Mouse (Mus musculus) c-Kit-positive CD71-positive TER-119-positive erythroid progenitor cells, embryonic 14.5 days (primary cell): ENCODE measurements around the gene Grid2.
"Not testable (repeated sequence)": the region's sequence is repeated elsewhere in the genome, so short reads cannot be mapped to it uniquely, and the experiment has no call there.

Source experiments
- DNase-seq: peaks from one replicate; pipeline ENCODE4 v3.0.0-alpha.2; 2013; ENCODE audit warnings: low spot score

The Grid2 gene

DNA sequence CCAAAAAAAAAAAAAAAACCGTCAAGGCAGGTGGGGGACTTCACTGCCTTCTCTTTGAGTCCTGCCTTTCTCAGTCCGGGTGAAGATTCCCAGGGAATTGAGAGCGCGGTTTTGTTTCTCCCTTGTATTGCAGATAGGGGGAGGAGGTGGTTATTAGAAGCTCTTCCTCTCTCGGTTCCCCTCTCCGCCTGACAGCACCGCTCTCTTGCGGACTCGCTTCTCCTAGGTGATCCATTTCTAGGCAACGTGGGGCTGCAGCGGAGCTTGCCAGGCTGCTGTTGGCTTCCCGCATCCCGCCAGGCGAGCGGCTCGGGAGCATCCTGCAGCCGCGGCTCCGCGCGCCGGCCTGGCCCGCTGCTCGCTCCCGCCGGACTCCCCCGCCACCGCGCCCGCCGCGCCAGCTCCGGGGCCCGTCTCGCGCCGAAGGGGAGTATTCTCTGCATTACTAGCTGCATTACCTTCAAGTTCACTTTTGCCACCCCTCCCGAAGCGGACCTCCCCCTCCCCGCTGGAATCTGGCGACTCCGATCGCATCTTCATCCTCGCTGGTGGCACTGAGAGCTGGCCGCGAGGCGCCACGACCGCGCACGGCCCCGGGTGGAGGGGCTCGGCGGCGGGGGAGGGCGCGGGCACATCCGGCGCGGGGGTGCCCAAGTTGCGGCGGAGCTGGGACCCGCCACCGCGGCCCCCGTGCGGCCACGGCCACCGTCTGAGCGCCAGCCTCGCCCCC, at the start of gene Grid2:
Gene Grid2 (plus strand): TSS at position 51 of the 730 bp plus-strand sequence.
- DNase-seq = no peak

DNA sequence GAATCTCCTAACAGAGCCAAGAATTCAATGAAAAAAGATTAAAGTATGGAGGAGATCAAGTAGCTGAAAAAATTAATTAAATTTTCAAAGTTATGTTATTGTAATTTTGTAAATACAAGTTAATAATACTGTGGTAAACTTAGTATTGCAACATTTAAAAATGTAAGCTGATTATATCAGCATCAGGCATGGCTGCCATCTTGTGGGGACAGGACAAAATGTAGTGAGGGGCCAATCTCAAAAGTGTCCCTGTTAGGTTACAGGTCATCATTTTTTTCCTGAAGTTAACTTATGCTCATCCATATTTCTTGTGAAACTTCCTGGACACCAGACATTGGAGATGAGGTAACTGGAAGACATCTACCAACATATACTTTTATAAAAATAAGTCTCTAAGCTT, 4.9 kb upstream of the Grid2 start:
- no peak for DNase-seq

DNA sequence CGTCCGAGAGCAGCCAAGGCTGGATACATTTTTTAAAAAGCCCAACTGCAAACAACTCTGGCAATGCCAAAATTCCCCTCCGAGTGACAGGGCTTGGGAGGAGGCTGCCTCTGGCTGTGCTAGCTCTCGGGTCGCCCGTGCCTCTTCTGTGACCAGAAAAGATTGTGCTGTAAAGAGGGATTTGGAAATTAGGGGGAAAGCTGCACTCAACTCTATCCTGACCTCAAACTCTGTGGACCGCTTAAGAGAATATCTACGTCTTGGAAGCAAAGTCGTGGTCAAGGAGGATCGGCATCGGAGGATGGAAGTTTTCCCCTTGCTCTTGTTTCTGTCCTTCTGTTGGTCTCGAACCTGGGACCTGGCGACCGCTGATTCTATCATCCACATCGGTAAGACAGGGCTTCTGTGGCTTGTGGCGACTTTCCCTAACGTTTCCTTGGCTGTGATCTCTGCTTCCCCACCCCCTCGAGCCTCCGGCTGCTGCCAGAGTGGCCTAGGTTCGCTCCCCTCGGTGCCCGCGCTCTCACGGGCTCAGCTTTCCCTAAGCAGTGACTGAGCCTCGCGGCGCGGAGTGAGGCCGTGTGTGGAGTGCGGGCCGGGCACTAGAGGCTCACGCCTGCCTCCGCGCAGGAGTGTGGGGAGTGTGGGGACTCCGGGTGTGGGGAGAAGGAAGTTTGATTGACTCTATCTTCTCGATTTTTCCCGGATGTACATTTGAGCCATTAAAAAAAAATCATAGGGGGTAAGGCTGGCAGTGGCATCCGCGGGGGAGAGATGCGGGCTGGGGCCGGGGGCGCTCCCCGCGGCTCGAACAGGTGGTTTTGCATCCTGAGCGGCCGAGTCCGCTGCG, 1.1 kb downstream of the Grid2 start:
- no peak for DNase-seq

DNA sequence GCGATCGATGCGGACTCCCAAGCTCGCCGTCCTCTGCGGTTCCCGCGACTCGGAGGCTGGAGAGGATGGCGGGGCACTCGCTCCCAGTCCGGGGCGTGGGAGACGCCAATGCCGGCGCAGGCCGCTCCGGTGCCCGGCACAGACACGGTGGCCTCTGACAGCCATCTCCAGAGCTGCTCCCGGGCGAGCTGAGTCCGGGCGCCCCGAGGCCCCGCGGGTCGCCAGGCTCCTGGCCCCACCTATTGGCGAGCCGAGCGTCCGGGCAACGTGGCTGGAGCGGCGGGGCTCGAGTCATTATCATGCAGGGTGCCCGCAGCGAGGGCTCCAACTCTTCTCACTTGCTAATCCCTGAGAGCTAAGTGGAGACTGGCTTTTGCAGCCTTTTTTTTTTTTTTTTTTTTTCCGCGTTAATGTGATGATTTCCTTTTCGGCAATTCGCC, 1.8 kb downstream of the Grid2 start:
- no peak for DNase-seq

DNA sequence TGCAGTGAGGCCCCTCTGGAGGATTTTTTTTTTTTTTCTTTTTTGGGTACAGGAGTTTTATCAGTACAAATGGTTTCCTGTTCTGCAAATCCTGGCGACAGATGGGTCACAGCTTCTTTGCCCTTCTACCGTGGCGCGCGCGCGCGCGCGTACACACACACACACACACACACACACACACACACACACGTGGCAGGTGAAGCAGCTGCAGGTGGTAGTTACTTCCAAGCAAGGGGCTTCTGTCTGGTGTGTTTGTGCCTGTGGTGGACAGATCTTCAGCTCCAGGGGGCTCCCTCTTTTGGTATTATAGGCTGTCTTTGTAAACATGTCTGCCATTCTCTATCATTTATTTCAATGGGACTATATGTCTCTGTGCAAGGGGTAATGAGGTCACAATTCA, 2.2 kb downstream of the Grid2 start:
- DNase-seq = no peak

DNA sequence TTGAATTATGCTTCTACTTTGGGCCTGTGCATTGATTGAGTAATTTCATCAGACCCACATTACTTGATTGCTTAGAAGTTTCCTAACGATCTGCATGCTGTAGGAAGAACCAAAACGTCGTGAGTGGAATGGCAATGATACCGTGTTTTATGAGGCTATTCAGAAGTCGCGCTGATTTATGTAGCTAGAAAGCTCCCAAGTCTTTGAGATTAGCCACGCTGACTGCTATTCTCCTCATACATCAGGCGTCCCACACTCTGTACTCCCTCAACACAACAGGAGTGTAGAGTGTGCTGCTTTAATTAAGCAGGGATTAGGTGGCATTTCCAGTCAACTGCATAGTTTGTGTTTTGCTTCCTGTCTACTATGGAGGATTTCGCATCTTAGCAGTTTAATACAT, 4.1 kb downstream of the Grid2 start:
- no peak for DNase-seq

DNA sequence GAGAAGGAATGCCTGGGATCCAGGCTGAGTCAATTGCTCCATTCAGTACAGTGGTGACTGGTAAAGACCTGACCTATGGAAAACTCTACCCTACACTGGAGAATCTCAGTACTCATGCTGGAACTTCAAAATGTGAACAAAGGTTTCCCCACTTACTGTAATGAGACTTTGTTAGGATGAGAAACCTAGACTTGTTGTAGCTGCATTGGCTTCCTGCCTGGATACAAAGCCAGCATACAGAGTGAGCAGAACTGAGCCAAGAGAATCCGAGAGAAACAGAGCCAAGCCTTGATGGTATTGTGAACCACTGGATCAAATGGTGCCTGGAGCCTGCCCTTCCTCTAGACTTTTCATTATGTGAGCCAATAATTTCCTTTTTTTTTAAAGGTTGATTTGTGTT, 28.7 kb downstream of the Grid2 start:
- no peak for DNase-seq

DNA sequence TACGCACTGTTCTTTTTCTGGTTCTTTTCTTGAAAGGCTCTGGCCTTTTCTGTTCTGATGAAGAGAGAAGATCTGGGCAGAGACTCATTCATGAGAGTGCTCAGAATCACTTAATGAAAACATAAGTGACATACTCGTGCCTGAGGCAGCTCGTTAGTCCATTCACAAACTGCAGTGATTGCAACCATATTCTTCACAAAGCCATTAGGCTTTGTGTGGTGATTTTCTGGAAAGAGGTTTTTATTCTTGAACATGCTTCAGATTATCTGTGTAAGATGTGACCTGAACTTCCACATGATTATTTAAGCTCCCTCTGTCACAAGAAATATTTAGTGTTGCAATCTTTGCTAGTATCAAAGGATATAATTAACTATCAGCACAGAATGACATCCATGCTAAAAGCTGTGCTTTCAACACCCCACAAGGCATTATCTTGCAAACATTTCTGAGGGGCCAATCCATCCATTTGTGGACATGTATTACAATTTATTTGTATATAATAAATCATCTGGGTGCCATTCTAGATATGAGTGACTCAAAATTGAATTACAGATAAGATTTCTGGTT, 86.8 kb downstream of the Grid2 start:
- DNase-seq = no peak

DNA sequence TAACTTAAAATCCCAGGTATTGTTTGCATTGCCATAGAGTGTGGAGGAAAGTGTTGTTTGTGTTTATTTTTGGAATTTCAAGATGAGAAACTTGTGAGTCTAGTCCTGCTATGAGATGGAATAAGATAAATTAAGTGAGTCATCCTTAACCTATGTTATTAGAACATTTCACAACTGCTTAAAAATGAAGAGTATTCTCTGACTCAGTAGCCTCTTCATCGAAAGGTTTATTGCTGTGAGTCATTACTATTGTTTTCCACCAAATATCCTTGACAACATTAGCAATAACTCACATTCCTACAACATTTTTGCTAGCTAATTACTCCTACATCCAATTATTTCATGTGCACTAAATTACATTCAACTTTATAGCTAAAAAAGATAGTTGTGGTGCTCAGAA, 91.3 kb downstream of the Grid2 start:
- DNase-seq = no peak

DNA sequence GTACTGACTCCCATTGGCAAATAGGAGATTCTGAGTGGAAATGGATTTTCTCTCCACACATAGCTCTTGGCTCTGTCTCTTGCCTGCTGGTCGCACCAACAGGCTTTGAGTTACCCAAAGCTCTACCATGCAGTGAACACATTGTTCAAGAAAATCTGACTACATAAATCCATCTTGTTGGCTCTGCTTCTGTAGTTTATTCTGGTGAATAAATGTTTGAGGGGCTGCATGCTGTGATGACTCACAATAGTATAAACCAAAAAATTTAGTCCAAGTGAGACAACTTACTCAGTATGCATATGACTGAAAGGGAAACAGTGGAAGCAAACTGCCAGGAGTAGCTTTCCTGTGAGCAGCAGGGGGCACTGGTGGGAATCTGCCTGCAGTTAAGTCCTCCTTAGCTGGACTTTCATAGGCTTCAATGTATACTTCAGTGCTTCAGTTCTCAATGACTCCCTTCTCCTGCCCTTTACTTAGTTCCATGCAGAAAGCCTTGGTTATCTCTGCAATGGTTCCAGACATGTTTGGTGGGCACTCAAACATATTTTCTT, 125.5 kb downstream of the Grid2 start:
- no peak for DNase-seq

DNA sequence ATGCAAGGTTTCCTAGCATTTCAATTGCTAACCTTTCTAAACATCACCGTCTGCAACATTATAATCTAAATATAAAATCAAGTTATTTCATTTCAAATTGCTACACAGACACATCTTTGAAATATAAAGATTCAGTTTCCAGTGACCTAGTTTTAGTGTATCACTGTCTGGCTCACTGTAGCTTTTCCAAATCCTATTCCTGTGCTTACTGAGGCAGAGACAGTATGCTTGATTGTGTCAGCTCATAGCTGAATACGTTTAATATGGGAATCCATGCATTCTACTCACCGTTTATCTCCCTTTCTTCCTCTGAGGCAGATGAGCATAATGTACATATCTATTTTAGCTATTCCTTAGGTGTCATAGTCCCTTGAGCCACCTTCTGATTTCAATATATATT, 146.0 kb downstream of the Grid2 start:
- DNase-seq = no peak

DNA sequence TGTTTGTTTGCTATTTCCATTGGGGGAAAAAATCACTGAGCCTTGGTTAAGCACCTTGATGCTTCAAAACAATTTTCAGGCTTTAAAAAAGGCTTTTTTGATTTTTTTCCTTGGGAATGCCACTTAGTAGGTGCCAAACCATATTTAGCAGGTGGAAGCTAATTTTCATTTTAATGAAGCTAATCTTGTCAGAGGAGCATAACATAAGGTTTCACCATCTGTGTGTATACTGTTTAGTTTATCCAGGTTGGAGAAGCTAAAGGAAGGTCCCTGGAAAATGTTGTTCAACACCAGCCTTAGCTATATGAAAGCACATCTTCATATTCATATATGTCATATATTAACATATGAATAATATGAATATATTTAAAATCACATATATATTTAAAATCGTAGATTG, 161.9 kb downstream of the Grid2 start:
- no peak for DNase-seq

DNA sequence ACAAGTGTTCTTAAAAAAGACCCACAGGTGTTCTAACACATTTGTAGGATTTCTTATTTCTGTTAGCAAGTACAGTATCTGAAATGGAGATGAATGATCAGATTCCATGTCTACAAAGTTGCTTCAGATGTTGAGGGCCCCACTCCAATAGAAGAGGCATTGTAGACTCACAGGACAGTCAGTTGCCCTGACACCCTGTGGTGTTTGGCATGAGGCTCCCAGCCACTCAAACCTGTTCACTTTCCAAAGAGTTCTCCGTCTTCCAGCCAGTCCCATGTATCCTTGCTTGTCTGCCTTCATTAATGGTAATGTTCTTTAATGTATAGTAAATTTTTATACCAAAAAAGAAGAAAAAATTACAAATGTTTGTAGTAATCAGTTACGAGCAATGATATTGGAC, 177.1 kb downstream of the Grid2 start:
- no peak for DNase-seq

DNA sequence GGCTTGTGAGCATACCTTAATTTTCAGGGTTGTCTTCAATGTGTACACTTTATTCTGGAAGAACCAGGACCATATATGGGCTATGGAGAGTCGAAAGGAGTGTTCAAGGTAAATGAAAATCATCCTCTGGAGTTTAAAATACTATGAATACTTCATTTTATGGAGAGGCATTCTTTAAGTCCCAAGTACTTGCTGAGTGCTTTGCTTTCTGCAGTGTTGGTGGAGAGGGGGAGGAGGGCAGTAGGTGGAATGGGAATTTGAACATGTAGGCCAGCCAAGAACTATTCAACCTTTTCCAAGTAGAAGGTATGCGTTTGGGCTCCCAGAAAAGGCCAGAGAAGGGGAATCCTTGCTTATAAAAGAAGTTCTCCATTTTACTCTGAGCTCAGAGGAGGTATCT, 192.5 kb downstream of the Grid2 start:
- DNase-seq = no peak

DNA sequence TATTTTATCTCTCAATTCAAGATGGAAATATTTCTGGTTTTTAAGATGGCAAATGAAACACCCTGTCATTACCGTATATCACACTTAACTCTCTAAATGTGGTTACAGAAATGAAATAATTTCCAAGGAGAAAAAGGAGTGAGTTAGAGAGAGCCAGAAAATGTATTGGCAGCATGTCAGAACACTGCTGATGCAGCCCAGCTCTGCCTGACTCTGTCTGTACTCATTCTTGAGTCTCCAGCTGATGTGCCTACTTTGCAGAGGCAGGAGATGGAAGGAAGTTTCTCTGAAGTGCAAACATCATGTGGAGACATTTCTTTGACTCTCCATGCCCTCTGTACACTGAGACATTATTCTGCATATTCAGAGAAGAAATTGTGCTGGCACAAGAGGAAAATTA, 226.5 kb downstream of the Grid2 start:
- DNase-seq = no peak

DNA sequence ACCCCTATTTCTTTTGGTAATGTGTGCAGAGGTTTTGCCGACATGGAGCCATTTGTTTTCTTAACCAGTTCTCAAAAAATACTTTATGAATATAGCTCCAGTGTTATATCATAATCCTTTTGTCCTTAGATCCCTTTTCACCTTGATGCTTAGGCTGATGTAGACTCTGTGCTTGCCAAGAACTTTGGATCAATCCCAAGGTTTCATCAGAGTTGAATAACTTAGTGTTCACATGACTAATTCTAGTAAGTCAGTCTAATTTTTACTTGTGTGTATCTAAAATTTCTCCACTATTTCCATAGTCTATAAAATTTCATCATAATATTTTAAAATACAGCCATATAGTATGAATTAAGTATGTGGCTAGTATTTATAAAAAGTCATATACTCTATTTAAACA, 259.3 kb downstream of the Grid2 start:
- DNase-seq = no peak

DNA sequence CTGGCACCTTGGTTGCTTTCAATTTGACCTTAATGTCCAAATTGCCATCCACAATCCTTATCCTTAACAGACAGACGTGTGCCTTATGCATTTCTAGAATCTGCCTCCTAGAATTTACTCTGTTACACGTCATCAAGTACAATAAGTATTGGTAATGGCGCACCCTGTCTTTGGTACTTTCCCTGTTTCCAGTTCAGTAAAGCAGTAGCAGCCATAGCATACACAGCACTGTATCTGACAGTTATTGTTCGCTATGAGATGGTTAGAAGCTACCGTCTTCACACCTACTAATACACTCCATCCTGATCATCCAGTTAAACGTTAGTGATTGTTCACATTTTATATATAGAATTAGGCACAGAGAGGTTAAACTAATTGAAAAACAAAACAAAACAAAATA, 260.3 kb downstream of the Grid2 start:
- DNase-seq = no peak

DNA sequence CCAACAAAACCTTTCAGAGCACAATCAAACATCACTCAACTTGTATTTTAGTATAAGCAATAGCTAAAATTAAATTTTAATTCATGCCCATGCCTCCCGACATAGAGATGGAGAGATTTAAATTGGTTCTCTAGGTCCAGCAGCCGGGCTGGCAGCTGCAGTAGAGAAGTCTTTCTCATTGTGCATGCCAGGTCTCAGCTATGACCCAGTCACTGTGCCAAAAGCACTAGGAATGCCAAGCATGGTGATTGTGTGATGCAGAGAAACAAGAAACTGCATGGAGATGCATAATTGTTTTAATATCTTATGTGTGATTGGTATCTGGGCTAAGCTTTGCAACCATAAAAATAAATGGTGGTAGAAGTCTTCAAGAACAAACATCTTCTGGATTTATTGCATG, 276.1 kb downstream of the Grid2 start:
- no peak for DNase-seq

DNA sequence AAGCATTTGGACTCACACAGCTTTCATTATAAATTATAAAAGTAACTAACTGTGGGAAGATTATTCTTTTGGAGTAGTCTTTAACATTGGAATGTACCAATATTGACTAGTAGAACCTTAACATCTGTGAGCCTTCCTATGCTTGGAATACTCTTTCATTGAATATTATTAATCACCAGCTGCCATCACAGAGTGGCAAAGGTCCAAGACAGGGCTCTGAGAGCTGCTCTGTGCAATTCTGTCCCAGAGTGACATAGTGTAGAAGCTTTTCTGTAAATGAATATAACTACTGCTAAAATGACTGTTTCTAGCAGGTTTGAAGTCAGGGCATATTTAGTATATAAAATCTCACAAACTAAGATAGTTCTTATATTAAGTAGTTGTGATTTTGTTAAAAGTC, 277.2 kb downstream of the Grid2 start:
- no peak for DNase-seq

DNA sequence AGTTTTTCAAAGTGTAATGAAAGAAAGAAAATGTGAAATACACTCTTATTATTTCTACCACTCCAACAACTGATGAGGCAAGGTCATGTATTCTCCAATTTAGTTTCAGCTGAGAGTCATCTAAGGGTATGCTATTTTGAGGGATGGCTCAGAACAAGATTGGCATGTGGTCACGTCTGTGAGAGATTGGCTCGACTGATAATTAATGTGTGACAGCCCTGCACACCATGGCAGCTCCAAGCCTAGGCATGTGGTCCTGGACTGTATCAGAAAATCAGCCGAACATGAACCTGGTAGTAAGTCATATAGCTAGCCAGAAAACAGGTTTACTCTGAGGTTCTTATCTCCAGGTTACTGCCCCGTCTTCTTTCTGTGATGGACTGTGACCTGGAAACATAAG, 292.1 kb downstream of the Grid2 start:
- no peak for DNase-seq

DNA sequence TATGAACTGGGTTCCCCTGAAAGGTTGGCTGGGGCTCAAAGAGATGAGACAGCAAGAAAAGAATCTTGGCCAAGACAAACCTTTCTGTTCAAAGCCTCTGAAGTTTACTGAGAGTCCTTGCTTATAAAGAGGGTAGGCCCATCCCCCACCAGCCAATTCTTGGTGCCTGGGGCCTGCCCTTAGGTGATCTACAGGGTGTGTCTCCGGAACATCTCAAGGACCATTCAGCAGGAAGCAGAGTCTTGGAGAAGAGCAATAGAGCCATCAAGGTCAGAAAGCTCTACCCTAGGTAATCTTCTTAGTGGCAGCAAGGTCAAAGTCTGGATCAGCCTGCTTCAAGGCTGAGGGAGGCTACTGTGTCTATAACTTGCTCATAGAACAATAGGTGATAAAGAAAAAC, 313.1 kb downstream of the Grid2 start:
- not testable (repeated sequence) for DNase-seq

DNA sequence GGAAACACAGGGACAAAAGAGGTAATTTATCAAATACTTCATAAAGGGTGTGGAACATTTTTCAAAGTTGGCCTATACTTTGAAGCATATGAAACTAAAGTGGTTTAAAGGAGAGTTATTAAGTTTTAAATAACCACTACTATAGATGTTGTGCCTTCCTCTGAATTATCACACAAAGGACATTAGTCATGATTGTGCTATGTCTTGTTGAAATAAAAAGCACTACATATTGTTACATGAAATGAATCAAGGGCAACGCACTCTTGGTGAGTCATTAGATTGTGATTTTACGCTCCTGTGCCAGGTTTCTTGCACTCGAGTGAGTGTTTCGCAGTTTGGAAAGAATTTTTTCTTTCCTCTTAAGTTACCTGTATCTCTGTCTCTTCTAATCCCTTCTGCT, 335.0 kb downstream of the Grid2 start:
- DNase-seq = no peak

DNA sequence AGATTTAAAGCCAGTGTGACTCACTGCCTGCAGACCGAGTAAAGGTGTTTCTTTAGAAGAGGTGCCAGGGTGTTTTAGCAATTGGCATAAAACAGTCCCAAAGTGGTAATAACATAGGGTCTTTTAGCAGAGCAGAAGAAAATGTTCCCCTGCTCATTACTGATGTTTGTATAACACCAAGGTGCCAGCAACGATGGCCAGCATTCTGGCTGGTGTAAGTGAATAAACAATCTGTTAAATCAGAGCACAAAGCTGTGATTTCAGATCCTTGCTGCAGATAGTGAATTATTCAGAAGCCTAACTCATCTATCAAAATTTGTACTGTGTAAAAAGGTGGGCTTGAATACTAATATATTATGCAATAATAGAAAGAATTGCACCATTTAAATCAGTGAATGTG, 353.9 kb downstream of the Grid2 start:
- no peak for DNase-seq
